Mouse (Mus musculus): Measurements from ENCODE around the gene Bclaf3. TPM values are rescaled to one million over a fixed set of nuclear protein-coding genes. Genes with fewer than 3 reads are reported as not detected.

The Bclaf3 gene
- 3.7 and 3.9 TPM in 2 replicates for polyA plus RNA-seq (2012; rRNA removed)

GRCm38 (mm10) chrX:159526388-159526787 is at the start of gene Bclaf3:
Bclaf3 (plus strand) TSS chrX:159526688.

GRCm38 (mm10) chrX:159626907-159627587 is 100.6 kb downstream of the Bclaf3 start, which contains the start of gene Sh3kbp1:
Sh3kbp1 (plus strand) TSS chrX:159627272.

Other genes with a start within 250 kb of the Bclaf3 start
- 35.4 and 41.9 TPM in 2 replicates for gene Eif1ax, start 154.5 kb upstream of the Bclaf3 start, polyA plus RNA-seq (2012; rRNA removed)
- gene Map7d2, start 112.1 kb upstream of the Bclaf3 start, polyA plus RNA-seq (2012; rRNA removed): 0.01 TPM in 1 of 2 replicates, not detected in the other
- gene Sh3kbp1, start 100.6 kb downstream of the Bclaf3 start, polyA plus RNA-seq (2012; rRNA removed): 5.8 and 6.3 TPM in 2 replicates

Measured in liver, embryonic 18 days (tissue).